Mouse (Mus musculus): Measurements from ENCODE around the gene Vmn1r217. TPM values are rescaled to one million over a fixed set of nuclear protein-coding genes. Genes with fewer than 3 reads are reported as not detected.

Gene Vmn1r217
- not detected in 2 replicates for polyA plus RNA-seq (2012; rRNA removed)

DNA sequence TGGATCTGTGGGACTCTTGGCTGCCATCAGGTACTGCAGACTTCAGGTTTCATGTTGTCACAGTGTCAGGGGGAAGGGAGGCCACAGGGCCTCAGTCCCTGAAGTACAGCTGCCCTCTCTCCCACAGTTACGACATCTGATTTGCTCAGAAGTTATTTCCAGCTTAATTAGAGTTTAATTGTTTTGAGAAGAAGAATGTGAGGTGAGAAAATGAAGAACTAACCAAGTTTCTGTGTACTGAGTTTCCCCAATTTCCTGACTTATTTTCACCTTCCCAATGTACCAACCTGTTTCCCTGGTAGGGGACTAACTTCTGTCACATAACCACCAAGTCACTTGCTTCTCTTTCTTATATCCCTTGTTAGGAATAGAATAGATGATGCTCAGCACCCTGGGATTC is at the start of gene Vmn1r217:
TSS of gene Vmn1r217 (minus strand) at position 101 of the 400 bp plus-strand sequence.

DNA sequence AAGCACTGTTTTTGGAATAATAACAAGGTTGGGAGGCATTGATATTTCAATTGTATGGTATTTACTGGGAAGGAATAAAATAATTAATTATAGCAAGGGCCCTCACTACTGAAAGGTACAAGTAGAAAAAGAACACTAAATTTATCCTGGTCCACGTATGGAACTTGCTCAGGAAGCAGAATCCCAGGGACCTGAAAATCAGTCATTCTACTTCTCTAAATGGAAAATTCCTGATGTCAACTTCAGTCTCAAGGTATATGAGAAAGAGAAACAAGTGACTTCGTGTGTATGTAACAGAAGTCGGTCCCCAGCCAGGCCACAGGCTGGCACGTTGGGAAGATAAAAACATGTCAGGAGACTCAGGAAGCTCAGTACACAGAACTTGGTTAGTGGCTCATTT is 41.0 kb upstream of the Vmn1r217 start, which contains the start of gene Vmn1r219:
TSS of gene Vmn1r219 (plus strand) at position 301 of the 400 bp plus-strand sequence.

DNA sequence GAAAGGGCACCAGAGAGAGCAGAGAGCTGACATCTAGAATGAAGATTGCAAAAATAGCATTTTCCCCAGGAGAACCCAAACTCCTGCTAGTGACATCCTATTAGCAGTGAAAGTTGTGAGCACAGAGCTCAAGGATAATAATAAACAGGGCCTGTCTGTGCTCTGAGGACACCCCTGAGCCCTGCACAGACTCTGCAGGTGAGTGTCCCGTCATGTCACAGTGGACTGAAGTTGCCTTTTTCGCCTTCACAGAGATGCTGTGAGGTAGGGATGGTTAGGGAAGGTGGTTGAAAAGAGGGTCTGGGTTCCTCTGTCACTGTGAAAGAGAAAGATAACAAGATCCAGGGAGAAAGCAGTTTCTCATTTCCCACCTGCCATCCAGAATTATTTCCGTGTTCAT is 15.1 kb upstream of the Vmn1r217 start, which contains the start of gene Vmn1r218:
TSS of gene Vmn1r218 (plus strand) at position 57 of the 400 bp plus-strand sequence.

DNA sequence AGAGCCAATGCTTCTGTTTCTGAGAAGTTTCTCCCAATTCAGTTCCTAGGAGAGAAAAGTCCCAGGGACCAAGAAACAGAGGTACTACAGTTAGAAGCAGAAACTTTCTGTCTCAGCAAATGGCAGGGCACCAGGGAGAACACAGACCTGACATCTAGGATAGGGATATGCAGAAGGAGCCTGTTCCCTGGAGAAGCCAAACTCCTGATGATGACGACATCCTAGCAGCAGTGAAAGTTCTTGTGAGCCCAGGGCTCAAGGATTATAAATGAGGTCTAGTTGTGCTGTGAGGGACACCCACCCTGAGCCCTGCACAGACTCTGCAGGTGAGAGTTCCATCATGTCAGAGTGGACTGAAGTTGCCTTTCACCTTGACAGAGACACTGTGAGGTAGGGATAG is 50.3 kb downstream of the Vmn1r217 start, which contains the start of gene Vmn1r215:
TSS of gene Vmn1r215 (plus strand) at position 301 of the 400 bp plus-strand sequence.

Other genes with a start within 250 kb of the Vmn1r217 start
- gene Vmn1r212, start 234.0 kb downstream of the Vmn1r217 start, polyA plus RNA-seq (2012; rRNA removed) = not detected in 2 replicates
- not detected in 2 replicates for gene Vmn1r213, start 110.6 kb downstream of the Vmn1r217 start, polyA plus RNA-seq (2012; rRNA removed)
- not detected in 2 replicates for gene Vmn1r214, start 87.8 kb downstream of the Vmn1r217 start, polyA plus RNA-seq (2012; rRNA removed)
- gene Vmn1r215, start 50.2 kb downstream of the Vmn1r217 start, polyA plus RNA-seq (2012; rRNA removed) = not detected in 2 replicates
- not detected in 2 replicates for gene Vmn1r218, start 14.9 kb upstream of the Vmn1r217 start, polyA plus RNA-seq (2012; rRNA removed)
- gene Vmn1r219, start 41.1 kb upstream of the Vmn1r217 start, polyA plus RNA-seq (2012; rRNA removed) = not detected in 2 replicates
- not detected in 2 replicates for gene Vmn1r220, start 69.7 kb upstream of the Vmn1r217 start, polyA plus RNA-seq (2012; rRNA removed)
- not detected in 2 replicates for gene Vmn1r221, start 95.9 kb upstream of the Vmn1r217 start, polyA plus RNA-seq (2012; rRNA removed)
- gene Vmn1r222, start 117.7 kb upstream of the Vmn1r217 start, polyA plus RNA-seq (2012; rRNA removed) = not detected in 2 replicates
- not detected in 2 replicates for gene Vmn1r223, start 128.9 kb upstream of the Vmn1r217 start, polyA plus RNA-seq (2012; rRNA removed)

Data from liver, embryonic 14 days (tissue).